8 mouse cellular contexts compared by ENCODE assay signal in the genomic region with DNA sequence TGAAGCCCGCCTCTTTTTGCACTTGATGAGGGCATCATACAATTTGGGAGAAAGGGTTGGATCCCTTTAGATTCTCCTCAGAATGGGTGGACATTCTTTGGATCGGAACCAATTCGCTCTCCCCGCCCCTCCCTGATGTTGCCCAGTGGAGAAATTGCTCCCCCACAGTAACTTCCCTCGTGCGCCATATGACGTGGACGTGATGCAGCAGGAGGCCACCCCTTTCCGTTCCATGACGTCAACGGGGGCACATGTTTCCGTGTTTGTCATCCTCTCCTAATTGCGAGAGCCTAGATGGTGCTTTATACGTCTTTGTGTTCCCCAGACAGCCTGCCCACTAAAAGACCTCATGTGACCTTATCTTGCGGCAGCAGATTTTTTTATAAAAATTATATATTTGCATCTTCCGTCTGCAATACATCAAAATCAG. TPM values are rescaled to one million over a fixed set of nuclear protein-coding genes. Genes with fewer than 3 reads are reported as not detected.
DNase-seq lines count a peak whose midpoint lies in the region; ATAC-seq and TF ChIP-seq lines count a peak whose summit lies in the region.

No protein-coding gene starts in this region.

- DNase-seq in G1E (ENCODE audit: low spot score), result peak; percentile 75
- peak; percentile 88 for DNase-seq in cerebellum, adult 11-12 months
- peak; percentile 84 for DNase-seq in heart, postnatal 25 days (ENCODE audit: low spot score)
- DNase-seq in layer of hippocampus, adult 18-20 months (ENCODE audit: low spot score in 2 of 2), result peak; percentile 76 to 84
- peak; percentile 82 for DNase-seq in lung, adult 2 months
- DNase-seq in testis, postnatal 10 days (ENCODE audit: low spot score), result peak; percentile 76

- H3K36me3 ChIP-seq in G1E (replicated peaks), result peaks cover 32% of the 10 kb centered on the region
- no peaks in the 10 kb centered on the region for H3K36me3 ChIP-seq in forebrain, embryonic 15.5 days
- H3K36me3 ChIP-seq in neural tube, embryonic 15.5 days, result no peaks in the 10 kb centered on the region; the same call in 1 of the 2 replicates

- peak overlapping the region; percentile 74 for H3K4me2 ChIP-seq in forebrain, embryonic 15.5 days (replicated peaks)
- peak overlapping the region; percentile 68 for H3K4me2 ChIP-seq in neural tube, embryonic 15.5 days

- intact Hi-C loops in heart, postnatal 25 days (cut with DNase I), result loop anchor here (2.0 to 5.0 kb wide), 3 partner anchors 54 to 438 kb away; no protein-coding TSS in a partner anchor

- peak overlapping the region; percentile 93 for H3K27ac ChIP-seq in forebrain, embryonic 15.5 days (replicated peaks)
- peak overlapping the region; percentile 96 for H3K27ac ChIP-seq in neural tube, embryonic 15.5 days (replicated peaks)

- WGBS in forebrain, embryonic 15.5 days, result 3% methylated on average over 16 of the region's 16 CpGs
- WGBS in lung, adult 2 months, result 1% methylated on average over 16 of the region's 16 CpGs
- 3% methylated on average over 16 of the region's 16 CpGs for WGBS in neural tube, embryonic 15.5 days

- H3K4me3 ChIP-seq in G1E (ENCODE audit: low read depth, low read length), result peak overlapping the region; percentile 78
- H3K4me3 ChIP-seq in forebrain, embryonic 15.5 days, result peak overlapping the region; percentile 80
- H3K4me3 ChIP-seq in lung, adult 2 months (replicated peaks; ENCODE audit: extremely low read depth, low read depth, low read length), result peak overlapping the region; percentile 87
- peak overlapping the region; percentile 89 for H3K4me3 ChIP-seq in neural tube, embryonic 15.5 days (replicated peaks)

- peak overlapping the region; percentile 82 for H3K9ac ChIP-seq in forebrain, embryonic 15.5 days (replicated peaks)
- H3K9ac ChIP-seq in neural tube, embryonic 15.5 days (replicated peaks), result peak overlapping the region; percentile 92

- peaks cover 26% of the 10 kb centered on the region for H3K4me1 ChIP-seq in G1E (ENCODE audit: insufficient read depth, low read depth, low read length)
- peaks cover 16% of the 10 kb centered on the region for H3K4me1 ChIP-seq in forebrain, embryonic 15.5 days
- H3K4me1 ChIP-seq in lung, adult 2 months (ENCODE audit: control insufficient read depth, insufficient read depth, low read length), result no peaks in the 10 kb centered on the region
- H3K4me1 ChIP-seq in neural tube, embryonic 15.5 days, result peaks cover 14% of the 10 kb centered on the region

- peak; percentile 42; the same call in 1 of the 2 replicates for TF ChIP-seq POLR2A in lung, adult 2 months (IDR thresholded peaks at IDR 0.05; ENCODE audit: borderline replicate concordance, extremely low read depth, low read depth, low read length)

- TF ChIP-seq CTCF in G1E (IDR thresholded peaks at IDR 0.05; ENCODE audit: low read depth, low read length), result no peak
- no peak for TF ChIP-seq CTCF in lung, adult 2 months (IDR thresholded peaks at IDR 0.05; ENCODE audit: insufficient read depth, low read length)

- no peaks in the 10 kb centered on the region for H3K9me3 ChIP-seq in G1E (replicated peaks)
- no peaks in the 10 kb centered on the region for H3K9me3 ChIP-seq in forebrain, embryonic 15.5 days
- H3K9me3 ChIP-seq in neural tube, embryonic 15.5 days (replicated peaks), result no peaks in the 10 kb centered on the region

- no peaks in the 10 kb centered on the region for H3K27me3 ChIP-seq in G1E (ENCODE audit: insufficient read depth, low read length)
- no peaks in the 10 kb centered on the region for H3K27me3 ChIP-seq in forebrain, embryonic 15.5 days
- no peaks in the 10 kb centered on the region for H3K27me3 ChIP-seq in neural tube, embryonic 15.5 days (replicated peaks)

- ATAC-seq in G1E (ENCODE audit: extremely low read depth, insufficient number of reproducible peaks, low FRiP score, poor library complexity, severe bottlenecking), result peak; percentile 88
- ATAC-seq in forebrain, embryonic 15.5 days (replicated peaks), result peak; percentile 86
- ATAC-seq in neural tube, embryonic 15.5 days (ENCODE audit: low FRiP score), result peak; percentile 88

RNA-seq across cellular contexts. Expression of a gene that starts 0.8 kb away (rescaled TPM):
- total RNA-seq in G1E (2014; fragmentation: Nextera tagmentation) (155 and 214 TPM in 2 replicates), G1E (2017) (44.6 and 45.8 TPM in 2 replicates)
- 55.1 and 65.0 TPM in 2 replicates for polyA plus RNA-seq in G1E (2012)
- 46.9 and 55.1 TPM in 2 replicates for polyA plus RNA-seq in forebrain, embryonic 15.5 days (2015; fragmentation: Nextera tagmentation; extraction: Ambion mirVana)
- 10 to 100 TPM; 31.2 to 32.1 TPM for total RNA-seq in heart, postnatal 25 days (2021)
- total RNA-seq in layer of hippocampus, adult 18-20 months (2021), result 10 to 100 TPM; 45.3 to 49.2 TPM
- 19.6 and 23.6 TPM in 2 replicates for polyA plus RNA-seq in lung, adult 2 months (2012; rRNA removed)
- 54.8 and 61.8 TPM in 2 replicates for polyA plus RNA-seq in neural tube, embryonic 15.5 days (2015; fragmentation: Nextera tagmentation; extraction: Ambion mirVana)

RNA-seq across cellular contexts. Expression of a gene that starts 0.9 kb away (rescaled TPM):
- 22.0 and 22.4 TPM in 2 replicates for total RNA-seq in G1E (2014; fragmentation: Nextera tagmentation)
- total RNA-seq in G1E (2017), result 13.9 and 15.7 TPM in 2 replicates
- polyA plus RNA-seq in G1E (2012), result 8.3 and 10.0 TPM in 2 replicates
- 1.4 and 2.4 TPM in 2 replicates for polyA plus RNA-seq in forebrain, embryonic 15.5 days (2015; fragmentation: Nextera tagmentation; extraction: Ambion mirVana)
- 1 to 10 TPM; 2.7 to 4.4 TPM for total RNA-seq in heart, postnatal 25 days (2021)
- total RNA-seq in layer of hippocampus, adult 18-20 months (2021), result 1 to 10 TPM; 2.5 to 4.4 TPM
- polyA plus RNA-seq in lung, adult 2 months (2012; rRNA removed), result 3.2 and 4.1 TPM in 2 replicates
- 2.3 and 4.9 TPM in 2 replicates for polyA plus RNA-seq in neural tube, embryonic 15.5 days (2015; fragmentation: Nextera tagmentation; extraction: Ambion mirVana)

Comparison
In these comparisons a context has a peak if more than half of its experiments do, and no peak if none do; other contexts are left out.
1. Peak in every context shown above with its lines: DNase-seq, ATAC-seq, H3K4me3 ChIP-seq and H3K27ac ChIP-seq.